Mouse (Mus musculus) stomach, embryonic 16.5 days (tissue): Measurements from ENCODE around the gene Tpr. TPM values are rescaled to one million over a fixed set of nuclear protein-coding genes. Genes with fewer than 3 reads are reported as not detected.

Experiments used
- ATAC-seq: fragments of 200-750 bp; cut with Nextera tagmentation; 2 replicates; pipeline ENCODE4 v1.8.0; 2017; ENCODE audit warnings: moderate number of reproducible peaks, moderate TSS enrichment; ENCODE audit not compliant: insufficient read depth, low FRiP score
- H3K27ac ChIP-seq: fragments of 300-500 bp; sonication (generic); 2 replicates; pipeline ENCODE4 v1.5.1; 2014; ENCODE audit warnings: low read length
- H3K27me3 ChIP-seq: fragments of 300-500 bp; sonication (generic); 2 replicates; pipeline ENCODE4 v1.6.1; 2014; ENCODE audit warnings: low read length, control low read depth, mixed read lengths; ENCODE audit not compliant: control insufficient read depth, insufficient read depth
- H3K36me3 ChIP-seq: fragments of 300-500 bp; sonication (generic); 2 replicates; pipeline ENCODE4 v1.6.1; 2014; ENCODE audit warnings: low read length; ENCODE audit not compliant: control insufficient read depth, insufficient read depth
- H3K4me1 ChIP-seq: fragments of 300-500 bp; sonication (generic); 2 replicates; pipeline ENCODE4 v1.6.1; 2014; ENCODE audit warnings: low read length, control low read depth, mixed read lengths; ENCODE audit not compliant: control insufficient read depth, insufficient read depth
- H3K4me2 ChIP-seq: fragments of 300-500 bp; sonication (generic); 2 replicates; pipeline ENCODE4 v1.6.1; 2014; ENCODE audit warnings: low read depth, low read length, mixed read lengths
- H3K4me3 ChIP-seq: fragments of 300-500 bp; sonication (generic); replicated peaks from 2 replicates; pipeline ENCODE4 v1.5.1; 2014; ENCODE audit warnings: mild to moderate bottlenecking, low read length
- H3K9ac ChIP-seq: fragments of 300-500 bp; sonication (generic); 2 replicates; pipeline ENCODE4 v1.6.1; 2014; ENCODE audit warnings: low read length
- H3K9me3 ChIP-seq: fragments of 300-500 bp; sonication (generic); replicated peaks from 2 replicates; pipeline ENCODE4 v1.6.1; 2016; ENCODE audit warnings: low read length, control low read depth; ENCODE audit not compliant: control insufficient read depth
- WGBS: fragments of 180-500 bp; shearing (Covaris S2); extraction: QIAGEN DNeasy Blood & Tissue Kit; methylation state at CpG from one replicate; pipeline ENCODE4 v1.1.7; 2014; 5-methylcytosine and 5-hydroxymethylcytosine counted together
- polyA plus RNA-seq: library from polyadenylated mRNA; unstranded; fragments of >200 nt; fragmentation: Nextera tagmentation; extraction: Ambion mirVana; gene quantifications from 2 replicates; pipeline ENCODE4 v1.2.1, GENCODE M21; 2015

The Tpr gene
- 117 and 129 TPM in 2 replicates for polyA plus RNA-seq

- ATAC-seq: peak; percentile 99
- Histone ChIP-seq H3K4me1 (peaks cover 4% of the 10 kb centered on the region; the same call in 1 of the 2 replicates), H3K4me2 (peak within 1 kb of the TSS; percentile 86), H3K9ac (peak within 1 kb of the TSS; percentile 90), H3K36me3 (peaks cover 8% of the 10 kb centered on the region), H3K27ac (peak within 1 kb of the TSS; percentile 98), H3K27me3 (no peaks in the 10 kb centered on the region), H3K9me3 (no peaks in the 10 kb centered on the region), H3K4me3 (peak within 1 kb of the TSS; percentile 71)
- WGBS: under 1% methylated on average over 76 of the region's 76 CpGs
These were observed at the start of gene Tpr, which contains the start of gene Odr4 for GRCm38 (mm10) chr1:150392638-150393487. Tpr (plus strand) TSS chr1:150392838. Odr4 (minus strand) TSS chr1:150393080.

GRCm38 (mm10) chr1:150360864-150361263, 31.8 kb upstream of the Tpr start:
- H3K27ac ChIP-seq: no peak overlapping the region
- no peak for ATAC-seq
- H3K4me1 ChIP-seq: no peaks in the 10 kb centered on the region
- no peak overlapping the region for H3K4me3 ChIP-seq
- H3K4me2 ChIP-seq: no peak overlapping the region
- H3K27me3 ChIP-seq: no peaks in the 10 kb centered on the region
- no peak overlapping the region for H3K9ac ChIP-seq
- WGBS: 89% methylated on average over 1 of the region's 1 CpGs
- H3K36me3 ChIP-seq: peaks cover 17% of the 10 kb centered on the region; the same call in 1 of the 2 replicates
- H3K9me3 ChIP-seq: no peaks in the 10 kb centered on the region

GRCm38 (mm10) chr1:150372895-150373294, 19.7 kb upstream of the Tpr start:
- ATAC-seq: no peak
- no peak overlapping the region for H3K4me3 ChIP-seq
- H3K27ac ChIP-seq: no peak overlapping the region
- H3K4me1 ChIP-seq: no peaks in the 10 kb centered on the region
- no peaks in the 10 kb centered on the region for H3K9me3 ChIP-seq
- no peak overlapping the region for H3K9ac ChIP-seq
- H3K36me3 ChIP-seq: no peaks in the 10 kb centered on the region
- no peaks in the 10 kb centered on the region for H3K27me3 ChIP-seq
- WGBS: 75% methylated on average over 3 of the region's 3 CpGs
- no peak overlapping the region for H3K4me2 ChIP-seq

GRCm38 (mm10) chr1:150374247-150374646, 18.4 kb upstream of the Tpr start:
- H3K4me1 ChIP-seq: no peaks in the 10 kb centered on the region
- no peak overlapping the region for H3K9ac ChIP-seq
- no peak overlapping the region for H3K4me3 ChIP-seq
- 80% methylated on average over 2 of the region's 2 CpGs for WGBS
- no peaks in the 10 kb centered on the region for H3K27me3 ChIP-seq
- no peak overlapping the region for H3K4me2 ChIP-seq
- H3K9me3 ChIP-seq: no peaks in the 10 kb centered on the region
- no peak overlapping the region for H3K27ac ChIP-seq
- no peak for ATAC-seq
- H3K36me3 ChIP-seq: 0 out of 2 replicates have a peak, but pooled peaks cover 5% of the 10 kb centered on the region

- peaks cover 8% of the 10 kb centered on the region for H3K36me3 ChIP-seq
These were observed 8.5 kb upstream of the Tpr start for GRCm38 (mm10) chr1:150384138-150384537.

GRCm38 (mm10) chr1:150387572-150387971, 5.1 kb upstream of the Tpr start:
- Histone ChIP-seq H3K9me3 (no peaks in the 10 kb centered on the region), H3K27me3 (no peaks in the 10 kb centered on the region), H3K36me3 (peaks cover 8% of the 10 kb centered on the region; the same call in 1 of the 2 replicates), H3K27ac (no peak overlapping the region), H3K4me1 (peaks cover 4% of the 10 kb centered on the region; the same call in 1 of the 2 replicates), H3K4me3 (no peak overlapping the region), H3K9ac (no peak overlapping the region), H3K4me2 (no peak overlapping the region)
- WGBS: 92% methylated on average over 9 of the region's 9 CpGs
- no peak for ATAC-seq

More at GRCm38 (mm10) chr1:150384138-150384537, 8.5 kb upstream of the Tpr start:
- H3K9me3 ChIP-seq: no peaks in the 10 kb centered on the region
- H3K9ac ChIP-seq: no peak overlapping the region
- no peak overlapping the region for H3K4me2 ChIP-seq
- H3K27ac ChIP-seq: no peak overlapping the region
- ATAC-seq: no peak
- no peaks in the 10 kb centered on the region for H3K4me1 ChIP-seq
- no peaks in the 10 kb centered on the region for H3K27me3 ChIP-seq
- no peak overlapping the region for H3K4me3 ChIP-seq
- WGBS: 94% methylated on average over 4 of the region's 4 CpGs

GRCm38 (mm10) chr1:150389390-150390129, 3.1 kb upstream of the Tpr start:
- H3K27ac ChIP-seq: no peak overlapping the region
- H3K4me1 ChIP-seq: peaks cover 4% of the 10 kb centered on the region; the same call in 1 of the 2 replicates
- no peak overlapping the region for H3K4me2 ChIP-seq
- no peak overlapping the region for H3K9ac ChIP-seq
- no peaks in the 10 kb centered on the region for H3K9me3 ChIP-seq
- no peaks in the 10 kb centered on the region for H3K27me3 ChIP-seq
- H3K4me3 ChIP-seq: no peak overlapping the region
- no peak for ATAC-seq
- WGBS: 87% methylated on average over 6 of the region's 6 CpGs
- H3K36me3 ChIP-seq: peaks cover 3% of the 10 kb centered on the region; the same call in 1 of the 2 replicates

- Histone ChIP-seq H3K4me3 (peak overlapping the region; percentile 71), H3K36me3 (peaks cover 6% of the 10 kb centered on the region), H3K9me3 (no peaks in the 10 kb centered on the region), H3K4me2 (peak overlapping the region; percentile 71), H3K4me1 (peaks cover 4% of the 10 kb centered on the region; the same call in 1 of the 2 replicates), H3K9ac (peak overlapping the region; percentile 87), H3K27me3 (no peaks in the 10 kb centered on the region), H3K27ac (peak overlapping the region; percentile 92)
- peak; percentile 0; the same call in 1 of the 2 replicates for ATAC-seq
- WGBS: 23% methylated on average over 11 of the region's 11 CpGs
These were observed 554 bp upstream of the Tpr start for GRCm38 (mm10) chr1:150391931-150392637.
